Mouse (Mus musculus) lung, embryonic 15.5 days (tissue): ENCODE measurements around the gene Calm3. TPM values are rescaled to one million over a fixed set of nuclear protein-coding genes. Genes with fewer than 3 reads are reported as not detected.

ENCODE experiments used
- ATAC-seq: fragments of 200-750 bp; cut with Nextera tagmentation; 2 replicates; pipeline ENCODE4 v1.8.0; 2017; ENCODE audit warnings: moderate number of reproducible peaks, borderline replicate concordance; ENCODE audit not compliant: low FRiP score, low TSS enrichment; ENCODE audit errors: extremely low read depth
- H3K27ac ChIP-seq: fragments of 300-500 bp; sonication (generic); 2 replicates; pipeline ENCODE4 v1.5.1; 2015; ENCODE audit warnings: moderate library complexity, mild to moderate bottlenecking, inconsistent platforms
- H3K27me3 ChIP-seq: fragments of 300-500 bp; sonication (generic); 2 replicates; pipeline ENCODE4 v1.6.1; 2015; ENCODE audit warnings: inconsistent platforms
- H3K36me3 ChIP-seq: fragments of 300-500 bp; sonication (generic); 2 replicates; pipeline ENCODE4 v1.6.1; 2015; ENCODE audit warnings: inconsistent platforms
- H3K4me1 ChIP-seq: fragments of 300-500 bp; sonication (generic); 2 replicates; pipeline ENCODE4 v1.6.1; 2015; ENCODE audit warnings: inconsistent platforms
- H3K4me2 ChIP-seq: fragments of 300-500 bp; sonication (generic); 2 replicates; pipeline ENCODE4 v1.6.1; 2015; ENCODE audit warnings: inconsistent platforms, mild to moderate bottlenecking, moderate library complexity
- H3K4me3 ChIP-seq: fragments of 300-500 bp; sonication (generic); 2 replicates; pipeline ENCODE4 v1.5.1; 2015; ENCODE audit warnings: mild to moderate bottlenecking, inconsistent platforms
- H3K9ac ChIP-seq: fragments of 300-500 bp; sonication (generic); 2 replicates; pipeline ENCODE4 v1.6.1; 2015; ENCODE audit warnings: inconsistent platforms
- H3K9me3 ChIP-seq: fragments of 300-500 bp; sonication (generic); 2 replicates; pipeline ENCODE4 v1.6.1; 2016; ENCODE audit warnings: inconsistent platforms
- WGBS: fragments of 180-500 bp; shearing (Covaris S2); methylation state at CpG from one replicate; pipeline ENCODE4 v1.1.7; 2015; 5-methylcytosine and 5-hydroxymethylcytosine counted together
- polyA plus RNA-seq: library from polyadenylated mRNA; unstranded; fragments of >200 nt; fragmentation: Nextera tagmentation; extraction: Ambion mirVana; gene quantifications from 2 replicates; pipeline ENCODE4 v1.2.1, GENCODE M21; 2015

Calm3 gene
- polyA plus RNA-seq, 1 experiment from 2014 or later = 101 TPM

GRCm38 (mm10) chr7:16908367-16908766, 15.5 kb downstream of the Calm3 start:
- Histone ChIP-seq H3K9ac (no peak overlapping the region), H3K9me3 (no peaks in the 10 kb centered on the region), H3K4me3 (no peak overlapping the region), H3K4me2 (peak overlapping the region; percentile 31; the same call in 1 of the 2 replicates), H3K4me1 (peaks cover 29% of the 10 kb centered on the region), H3K36me3 (no peaks in the 10 kb centered on the region), H3K27ac (no peak overlapping the region), H3K27me3 (no peaks in the 10 kb centered on the region; the same call in 1 of the 2 replicates)
- 34% methylated on average over 11 of the region's 11 CpGs for WGBS
- ATAC-seq = no peak

- Histone ChIP-seq H3K4me1 (peaks cover 29% of the 10 kb centered on the region), H3K9ac (no peak overlapping the region), H3K9me3 (no peaks in the 10 kb centered on the region), H3K4me3 (peak overlapping the region; percentile 3; the same call in 1 of the 2 replicates), H3K36me3 (no peaks in the 10 kb centered on the region), H3K4me2 (no peak overlapping the region; the same call in 1 of the 2 replicates), H3K27me3 (no peaks in the 10 kb centered on the region; the same call in 1 of the 2 replicates), H3K27ac (no peak overlapping the region)
- 21% methylated on average over 7 of the region's 7 CpGs for WGBS
- no peak for ATAC-seq
Observed at GRCm38 (mm10) chr7:16907842-16908241, 16.1 kb downstream of the Calm3 start.

GRCm38 (mm10) chr7:16906889-16907559, 16.9 kb downstream of the Calm3 start:
- H3K4me1 ChIP-seq = peaks cover 32% of the 10 kb centered on the region
- no peaks in the 10 kb centered on the region for H3K9me3 ChIP-seq
- H3K4me3 ChIP-seq = no peak overlapping the region
- H3K36me3 ChIP-seq = no peaks in the 10 kb centered on the region
- peak overlapping the region; percentile 13; the same call in 1 of the 2 replicates for H3K4me2 ChIP-seq
- H3K27ac ChIP-seq = no peak overlapping the region
- WGBS = 86% methylated on average over 41 of the region's 41 CpGs
- H3K9ac ChIP-seq = no peak overlapping the region
- H3K27me3 ChIP-seq = no peaks in the 10 kb centered on the region; the same call in 1 of the 2 replicates
- ATAC-seq = no peak

GRCm38 (mm10) chr7:16906281-16906680, 17.6 kb downstream of the Calm3 start, which contains the start of gene Ptgir:
Ptgir (plus strand) TSS chr7:16906490.
- Histone ChIP-seq H3K27me3 (no peaks in the 10 kb centered on the region; the same call in 1 of the 2 replicates), H3K9me3 (no peaks in the 10 kb centered on the region), H3K4me2 (peak within 1 kb of the TSS; percentile 13; the same call in 1 of the 2 replicates), H3K27ac (peak within 1 kb of the TSS; percentile 3; the same call in 1 of the 2 replicates), H3K9ac (no peak within 1 kb of the TSS), H3K36me3 (no peaks in the 10 kb centered on the region), H3K4me3 (no peak within 1 kb of the TSS), H3K4me1 (peaks cover 36% of the 10 kb centered on the region)
- ATAC-seq = no peak
- WGBS = 13% methylated on average over 6 of the region's 6 CpGs

GRCm38 (mm10) chr7:16905491-16906021, 18.4 kb downstream of the Calm3 start:
- H3K4me3 ChIP-seq = no peak overlapping the region
- H3K27me3 ChIP-seq = no peaks in the 10 kb centered on the region; the same call in 1 of the 2 replicates
- 0 out of 2 replicates have a peak overlapping the region, but pooled peaks have one; percentile 13 for H3K4me2 ChIP-seq
- no peak overlapping the region for H3K9ac ChIP-seq
- peak overlapping the region; percentile 3; the same call in 1 of the 2 replicates for H3K27ac ChIP-seq
- H3K9me3 ChIP-seq = no peaks in the 10 kb centered on the region
- H3K36me3 ChIP-seq = no peaks in the 10 kb centered on the region
- ATAC-seq = peak; percentile 44; the same call in 1 of the 2 replicates
- WGBS = 41% methylated on average over 9 of the region's 9 CpGs
- peaks cover 36% of the 10 kb centered on the region for H3K4me1 ChIP-seq

GRCm38 (mm10) chr7:16904120-16904675, 19.7 kb downstream of the Calm3 start:
- H3K36me3 ChIP-seq = no peaks in the 10 kb centered on the region
- no peak overlapping the region for H3K9ac ChIP-seq
- H3K4me1 ChIP-seq = peaks cover 32% of the 10 kb centered on the region
- no peak overlapping the region for H3K27ac ChIP-seq
- H3K9me3 ChIP-seq = no peaks in the 10 kb centered on the region
- ATAC-seq = no peak
- H3K4me3 ChIP-seq = no peak overlapping the region
- 36% methylated on average over 9 of the region's 10 CpGs for WGBS
- no peak overlapping the region for H3K4me2 ChIP-seq
- H3K27me3 ChIP-seq = no peaks in the 10 kb centered on the region; the same call in 1 of the 2 replicates

GRCm38 (mm10) chr7:16903439-16903955, 20.4 kb downstream of the Calm3 start:
- Histone ChIP-seq H3K27me3 (no peaks in the 10 kb centered on the region; the same call in 1 of the 2 replicates), H3K4me2 (no peak overlapping the region), H3K4me3 (no peak overlapping the region), H3K9me3 (no peaks in the 10 kb centered on the region), H3K9ac (no peak overlapping the region), H3K36me3 (no peaks in the 10 kb centered on the region), H3K27ac (no peak overlapping the region), H3K4me1 (peaks cover 32% of the 10 kb centered on the region)
- no peak for ATAC-seq
- WGBS = 78% methylated on average over 2 of the region's 2 CpGs

- ATAC-seq = no peak
- H3K4me2 ChIP-seq = no peak overlapping the region
- no peak overlapping the region for H3K9ac ChIP-seq
- no peak overlapping the region for H3K4me3 ChIP-seq
- no peaks in the 10 kb centered on the region for H3K9me3 ChIP-seq
- H3K27me3 ChIP-seq = no peaks in the 10 kb centered on the region; the same call in 1 of the 2 replicates
- no peaks in the 10 kb centered on the region for H3K36me3 ChIP-seq
- H3K4me1 ChIP-seq = peaks cover 12% of the 10 kb centered on the region
- WGBS = 22% methylated on average over 5 of the region's 5 CpGs
- no peak overlapping the region for H3K27ac ChIP-seq
Observed at GRCm38 (mm10) chr7:16900526-16900925, 23.4 kb downstream of the Calm3 start.

- no peak overlapping the region; the same call in 1 of the 2 replicates for H3K27ac ChIP-seq
- H3K9me3 ChIP-seq = no peaks in the 10 kb centered on the region
- 30% methylated on average over 10 of the region's 10 CpGs for WGBS
- H3K36me3 ChIP-seq = no peaks in the 10 kb centered on the region
- H3K4me1 ChIP-seq = peaks cover 42% of the 10 kb centered on the region
- no peak overlapping the region for H3K9ac ChIP-seq
- peaks cover 29% of the 10 kb centered on the region for H3K27me3 ChIP-seq
- H3K4me2 ChIP-seq = peak overlapping the region; percentile 71
- H3K4me3 ChIP-seq = peak overlapping the region; percentile 26
- ATAC-seq = no peak
Observed at GRCm38 (mm10) chr7:16895511-16895910, 28.4 kb downstream of the Calm3 start.

- no peak overlapping the region; the same call in 1 of the 2 replicates for H3K27ac ChIP-seq
- H3K27me3 ChIP-seq = peaks cover 29% of the 10 kb centered on the region
- H3K36me3 ChIP-seq = no peaks in the 10 kb centered on the region
- no peak overlapping the region for H3K9ac ChIP-seq
- WGBS = under 1% methylated on average over 24 of the region's 24 CpGs
- peaks cover 47% of the 10 kb centered on the region for H3K4me1 ChIP-seq
- peak overlapping the region; percentile 26 for H3K4me3 ChIP-seq
- ATAC-seq = no peak
- no peaks in the 10 kb centered on the region for H3K9me3 ChIP-seq
- peak overlapping the region; percentile 71 for H3K4me2 ChIP-seq
Observed at GRCm38 (mm10) chr7:16895000-16895399, 28.9 kb downstream of the Calm3 start.

GRCm38 (mm10) chr7:16894279-16894678, 29.6 kb downstream of the Calm3 start:
- no peak overlapping the region for H3K9ac ChIP-seq
- peaks cover 48% of the 10 kb centered on the region for H3K4me1 ChIP-seq
- no peak for ATAC-seq

More at GRCm38 (mm10) chr7:16894279-16894678, 29.6 kb downstream of the Calm3 start:
- Histone ChIP-seq H3K9me3 (no peaks in the 10 kb centered on the region), H3K4me2 (peak overlapping the region; percentile 71), H3K27me3 (peaks cover 29% of the 10 kb centered on the region), H3K27ac (no peak overlapping the region), H3K36me3 (no peaks in the 10 kb centered on the region), H3K4me3 (no peak overlapping the region)
- WGBS = 13% methylated on average over 4 of the region's 4 CpGs
